Mouse (Mus musculus): ENCODE data around the gene 1700010B08Rik.
A peak's percentile ranks its signal among the peaks of the same experiment; 100 is the strongest.
"Not testable (repeated sequence)": the region's sequence is repeated elsewhere in the genome, so short reads cannot be mapped to it uniquely, and the experiment has no call there.

Gene 1700010B08Rik

GRCm38 (mm10) chr2:173719115-173719514 is at the start of gene 1700010B08Rik:
1700010B08Rik (plus strand) TSS chr2:173719415.
- not testable (repeated sequence) for DNase-seq (ENCODE audit: low read depth)

GRCm38 (mm10) chr2:173672328-173672896 is 46.8 kb upstream of the 1700010B08Rik start:
- DNase-seq (ENCODE audit: low read depth) = no peak

DNA sequence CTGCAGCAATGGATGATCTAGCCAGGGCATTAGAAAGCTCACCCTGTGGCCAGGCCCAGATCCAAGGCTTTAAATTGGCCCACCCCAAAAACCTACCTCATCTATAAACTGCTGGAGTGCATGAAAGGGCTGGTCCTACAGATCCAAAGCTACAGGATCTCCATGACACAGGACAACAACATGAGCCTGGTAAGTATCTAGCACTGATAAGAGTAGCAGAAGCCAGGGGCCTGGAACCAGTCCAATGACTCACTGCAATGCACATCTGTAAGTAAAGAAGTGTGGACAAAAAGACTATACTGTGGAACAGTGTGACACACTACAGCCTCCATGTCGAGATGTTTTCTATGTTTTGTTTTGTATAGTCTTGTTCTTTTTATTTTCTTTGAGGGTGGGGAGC is 45.7 kb upstream of the 1700010B08Rik start:
- DNase-seq (ENCODE audit: low read depth) = peak; percentile 41

- DNase-seq (ENCODE audit: low read depth) = no peak
Observed at GRCm38 (mm10) chr2:173678593-173678992, 40.6 kb upstream of the 1700010B08Rik start.

GRCm38 (mm10) chr2:173679217-173679616 is 40.0 kb upstream of the 1700010B08Rik start:
- DNase-seq (ENCODE audit: low read depth) = no peak

GRCm38 (mm10) chr2:173680153-173680552 is 39.1 kb upstream of the 1700010B08Rik start:
- no peak for DNase-seq (ENCODE audit: low read depth)

DNA sequence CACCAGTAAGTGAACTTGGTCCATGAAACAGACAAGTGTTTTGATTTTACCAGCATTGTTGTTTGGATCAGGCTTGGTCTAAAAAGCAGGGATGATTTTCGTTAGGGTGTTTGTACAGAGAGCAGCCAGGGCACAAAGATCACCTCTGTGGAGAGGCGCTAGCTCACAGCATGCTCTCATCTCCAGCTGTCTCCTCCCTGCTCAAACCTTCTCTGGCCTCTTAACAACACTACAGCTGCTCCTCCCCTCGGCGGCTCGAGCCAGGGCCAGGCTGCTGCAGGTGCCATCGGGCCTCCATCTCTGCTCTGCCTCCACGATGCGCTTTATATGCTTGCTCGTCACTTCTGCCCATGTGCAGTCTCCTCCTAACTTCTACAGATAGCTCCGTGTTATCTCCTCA is 36.4 kb upstream of the 1700010B08Rik start:
- DNase-seq (ENCODE audit: low read depth) = no peak

GRCm38 (mm10) chr2:173685781-173686361 is 33.3 kb upstream of the 1700010B08Rik start:
- no peak for DNase-seq (ENCODE audit: low read depth)

GRCm38 (mm10) chr2:173687363-173687762 is 31.9 kb upstream of the 1700010B08Rik start:
- DNase-seq (ENCODE audit: low read depth) = no peak

DNA sequence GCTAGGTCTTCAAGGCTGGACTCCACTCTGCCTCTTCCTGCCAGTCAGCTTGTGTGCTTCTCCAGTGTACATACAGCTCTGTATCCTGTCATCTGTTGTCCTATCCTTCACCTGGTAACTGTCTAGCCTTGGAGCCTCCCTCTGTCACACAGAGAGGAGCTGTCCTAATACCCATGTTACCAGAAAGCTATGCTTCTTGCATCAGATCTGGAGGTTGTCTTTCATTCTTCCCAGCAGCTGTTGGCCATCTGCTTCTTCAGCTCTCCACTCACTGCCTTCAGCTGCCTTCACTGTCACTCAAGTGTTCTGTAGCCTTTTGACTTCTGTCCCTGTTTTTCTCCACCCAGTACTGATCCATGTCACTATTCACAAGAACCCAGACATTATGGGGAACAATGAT is 29.4 kb upstream of the 1700010B08Rik start:
- DNase-seq (ENCODE audit: low read depth) = no peak

DNA sequence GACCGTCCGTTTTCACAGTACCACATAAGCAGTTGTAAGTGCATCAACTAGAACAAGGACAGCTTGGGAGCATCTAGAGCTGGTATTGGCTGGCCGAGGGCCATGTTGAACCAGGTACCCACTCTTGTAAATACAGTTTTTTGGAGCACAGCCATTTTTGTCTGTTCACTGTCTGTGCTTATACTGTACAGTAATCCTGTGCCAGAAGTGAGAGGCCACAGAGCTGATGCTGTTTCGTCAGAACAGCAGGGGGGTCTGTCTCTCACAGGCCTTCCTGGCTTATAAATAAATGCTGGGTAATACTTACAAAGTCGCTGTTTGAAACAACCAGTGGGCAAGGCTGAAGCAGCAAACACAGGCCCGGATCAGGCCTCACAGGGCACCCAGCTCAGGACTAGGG is 27.5 kb upstream of the 1700010B08Rik start:
- no peak for DNase-seq (ENCODE audit: low read depth)

GRCm38 (mm10) chr2:173692693-173693092 is 26.5 kb upstream of the 1700010B08Rik start:
- DNase-seq (ENCODE audit: low read depth) = no peak

- no peak for DNase-seq (ENCODE audit: low read depth)
Observed at GRCm38 (mm10) chr2:173698850-173699249, 20.4 kb upstream of the 1700010B08Rik start.

- no peak for DNase-seq (ENCODE audit: low read depth)
Observed at GRCm38 (mm10) chr2:173702096-173702866, 16.9 kb upstream of the 1700010B08Rik start.

GRCm38 (mm10) chr2:173702867-173703237 is 16.4 kb upstream of the 1700010B08Rik start:
- no peak for DNase-seq (ENCODE audit: low read depth)

- no peak for DNase-seq (ENCODE audit: low read depth)
Observed at GRCm38 (mm10) chr2:173705827-173706551, 13.2 kb upstream of the 1700010B08Rik start.

- not testable (repeated sequence) for DNase-seq (ENCODE audit: low read depth)
Observed at GRCm38 (mm10) chr2:173707626-173708025, 11.6 kb upstream of the 1700010B08Rik start.

DNA sequence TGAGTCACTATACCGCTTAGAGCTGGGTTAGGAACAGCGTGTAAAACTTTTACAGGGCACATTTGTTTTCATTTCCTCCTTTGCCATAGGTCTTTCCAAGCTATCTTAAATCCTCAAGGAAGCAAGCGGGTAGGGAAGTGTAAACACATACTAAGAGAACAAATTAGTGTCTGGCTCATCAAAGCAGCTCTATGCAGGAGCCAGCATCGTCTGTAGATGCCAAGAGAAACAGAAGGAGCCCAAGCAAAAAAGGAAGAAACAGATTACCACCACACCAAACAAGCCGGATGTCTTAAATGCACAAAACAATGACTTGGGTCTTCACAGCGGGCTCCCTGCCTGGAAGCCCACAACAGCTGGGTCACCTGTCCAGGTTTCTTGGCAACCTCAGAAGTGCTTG is 9.0 kb upstream of the 1700010B08Rik start:
- no peak for DNase-seq (ENCODE audit: low read depth)

- no peak for DNase-seq (ENCODE audit: low read depth)
Observed at GRCm38 (mm10) chr2:173712656-173713055, 6.6 kb upstream of the 1700010B08Rik start.

DNA sequence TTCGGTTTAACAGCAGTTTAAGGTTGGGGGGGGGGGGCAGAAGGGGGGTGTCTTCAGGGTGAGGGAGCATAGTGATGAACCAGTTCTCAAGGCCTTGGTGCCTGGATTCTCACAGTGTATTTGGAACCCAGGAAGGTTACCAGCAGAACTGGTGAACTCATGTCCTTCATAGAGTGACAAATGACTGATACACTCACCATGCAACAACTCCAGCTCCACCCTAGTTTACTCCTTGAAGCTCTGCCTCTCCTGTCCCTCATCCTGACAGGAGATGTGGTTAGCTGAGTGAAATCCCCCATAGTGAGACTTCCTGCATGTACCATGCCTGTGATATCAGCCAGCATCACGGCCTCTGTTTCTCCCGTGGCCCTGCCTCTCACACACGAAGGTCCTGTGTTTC is 6.0 kb upstream of the 1700010B08Rik start:
- DNase-seq (ENCODE audit: low read depth) = no peak

GRCm38 (mm10) chr2:173714620-173715218 is 4.5 kb upstream of the 1700010B08Rik start:
- DNase-seq (ENCODE audit: low read depth) = no peak

GRCm38 (mm10) chr2:173716966-173717365 is 2.2 kb upstream of the 1700010B08Rik start:
- DNase-seq (ENCODE audit: low read depth) = no peak
